Mouse (Mus musculus): Measurements from ENCODE around the gene Ubac2.

Ubac2 gene

GRCm38 (mm10) chr14:121967095-121967494 is 88.7 kb downstream of the Ubac2 start:
- no peak for DNase-seq (ENCODE audit: low spot score in 2 of 2)

GRCm38 (mm10) chr14:121970402-121970801 is 92.0 kb downstream of the Ubac2 start:
- no peak for DNase-seq (ENCODE audit: low spot score in 2 of 2)

GRCm38 (mm10) chr14:121973114-121973513 is 94.7 kb downstream of the Ubac2 start:
- DNase-seq (ENCODE audit: low spot score in 2 of 2), result no peak

- DNase-seq (ENCODE audit: low spot score in 2 of 2), result no peak
Observed at GRCm38 (mm10) chr14:121981531-121981930, 103.1 kb downstream of the Ubac2 start.

GRCm38 (mm10) chr14:121983009-121983933 is 104.9 kb downstream of the Ubac2 start:
- peak in 1 of 2 experiments; percentile 7 for DNase-seq (ENCODE audit: low spot score in 2 of 2)

- DNase-seq (ENCODE audit: low spot score in 2 of 2), result no peak
Observed at GRCm38 (mm10) chr14:121985477-121985876, 107.1 kb downstream of the Ubac2 start.

GRCm38 (mm10) chr14:121986028-121986427 is 107.6 kb downstream of the Ubac2 start:
- peak in 1 of 2 experiments; percentile 9 for DNase-seq (ENCODE audit: low spot score in 2 of 2)

GRCm38 (mm10) chr14:121987287-121987686 is 108.9 kb downstream of the Ubac2 start:
- peak in 1 of 2 experiments; percentile 7 for DNase-seq (ENCODE audit: low spot score in 2 of 2)

GRCm38 (mm10) chr14:121987691-121988090 is 109.3 kb downstream of the Ubac2 start:
- peak in 1 of 2 experiments; percentile 0 for DNase-seq (ENCODE audit: low spot score in 2 of 2)

GRCm38 (mm10) chr14:121989331-121989730 is 110.9 kb downstream of the Ubac2 start:
- no peak for DNase-seq (ENCODE audit: low spot score in 2 of 2)

GRCm38 (mm10) chr14:121989869-121990268 is 111.4 kb downstream of the Ubac2 start:
- no peak for DNase-seq (ENCODE audit: low spot score in 2 of 2)

GRCm38 (mm10) chr14:121990897-121991296 is 112.5 kb downstream of the Ubac2 start:
- no peak for DNase-seq (ENCODE audit: low spot score in 2 of 2)

- DNase-seq (ENCODE audit: low spot score in 2 of 2), result no peak
Observed at GRCm38 (mm10) chr14:121991921-121992320, 113.5 kb downstream of the Ubac2 start.

- DNase-seq (ENCODE audit: low spot score in 2 of 2), result peak in 1 of 2 experiments; percentile 7
Observed at GRCm38 (mm10) chr14:121992395-121993280, 114.2 kb downstream of the Ubac2 start.

GRCm38 (mm10) chr14:121993616-121994015 is 115.2 kb downstream of the Ubac2 start:
- peak in 1 of 2 experiments; percentile 11 for DNase-seq (ENCODE audit: low spot score in 2 of 2)

- DNase-seq (ENCODE audit: low spot score in 2 of 2), result no peak
Observed at GRCm38 (mm10) chr14:121994171-121994700, 115.8 kb downstream of the Ubac2 start.

- DNase-seq (ENCODE audit: low spot score in 2 of 2), result no peak
Observed at GRCm38 (mm10) chr14:121994846-121995556, 116.6 kb downstream of the Ubac2 start.

GRCm38 (mm10) chr14:121995557-121995870 is 117.1 kb downstream of the Ubac2 start:
- DNase-seq (ENCODE audit: low spot score in 2 of 2), result no peak

- peak in 1 of 2 experiments; percentile 61 for DNase-seq (ENCODE audit: low spot score in 2 of 2)
Observed at GRCm38 (mm10) chr14:121996786-121997185, 118.4 kb downstream of the Ubac2 start.

- no peak for DNase-seq (ENCODE audit: low spot score in 2 of 2)
Observed at GRCm38 (mm10) chr14:121999455-121999854, 121.0 kb downstream of the Ubac2 start.

- no peak for DNase-seq (ENCODE audit: low spot score in 2 of 2)
Observed at GRCm38 (mm10) chr14:122000346-122001105, 122.1 kb downstream of the Ubac2 start.

Measured in spleen, postnatal 10 days (tissue).